Mouse (Mus musculus): ENCODE data around the gene Elk3.
A peak's percentile ranks its signal among the peaks of the same experiment; 100 is the strongest.
"Not testable (repeated sequence)": the region's sequence is repeated elsewhere in the genome, so short reads cannot be mapped to it uniquely, and the experiment has no call there.

The Elk3 gene

DNA sequence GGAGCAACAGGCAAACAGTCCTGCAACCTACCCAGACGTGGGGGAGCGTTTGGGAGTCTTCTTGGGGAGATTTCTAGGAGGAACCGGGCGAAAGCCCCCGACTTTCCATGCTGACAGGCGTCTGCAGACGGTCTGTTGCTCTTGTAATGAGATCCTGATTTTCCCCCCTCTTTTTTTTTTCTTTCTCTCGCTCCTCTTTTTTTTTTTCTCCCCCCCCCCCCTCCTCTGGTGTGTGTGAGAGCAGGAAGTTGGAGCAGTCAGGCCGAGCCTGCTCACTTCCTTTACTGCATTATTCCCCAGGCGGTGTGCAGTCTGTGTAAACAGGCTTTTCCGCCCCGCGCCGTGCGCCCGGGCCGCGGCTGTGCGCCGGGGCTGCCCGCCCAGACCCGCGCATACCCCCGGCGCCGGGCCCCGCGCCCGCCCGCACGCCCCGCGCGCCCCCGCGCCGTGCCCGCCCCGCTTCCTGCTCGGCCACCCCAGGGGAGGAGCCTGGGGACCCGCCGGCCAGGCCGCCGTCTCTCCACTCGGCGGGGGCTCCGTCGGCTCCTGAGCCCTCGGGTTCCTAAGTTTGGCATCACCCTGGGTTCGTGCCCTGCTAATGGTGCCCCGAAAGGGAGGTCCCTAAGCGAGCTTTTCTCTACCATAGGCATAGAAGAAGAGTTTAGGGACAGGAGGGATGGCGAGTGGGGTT, at the start of gene Elk3:
TSS of gene Elk3 (minus strand) at position 415 of the 691 bp plus-strand sequence.
- DNase-seq (ENCODE audit: low spot score in 2 of 2): peak; percentile 22 to 67

DNA sequence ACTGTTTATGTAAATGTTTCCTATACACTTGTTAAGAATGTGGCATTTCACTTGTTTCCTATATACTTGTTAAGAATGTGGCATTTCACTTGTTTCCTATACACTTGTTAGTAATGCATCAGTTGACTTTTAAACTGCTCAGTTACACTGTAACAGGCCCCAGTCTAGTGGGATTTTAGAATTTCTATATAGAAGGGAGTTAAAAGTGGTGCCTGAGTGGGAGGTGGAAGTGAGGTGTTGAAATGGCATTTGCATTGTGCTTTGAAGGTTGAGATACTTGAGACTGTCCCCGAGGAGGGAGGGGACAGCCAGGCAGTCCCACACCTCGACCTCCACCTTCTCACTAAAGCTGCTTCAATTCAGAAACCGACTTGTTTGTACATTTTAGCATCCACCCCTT, 49.7 kb upstream of the Elk3 start:
- DNase-seq (ENCODE audit: low spot score in 2 of 2): no peak

DNA sequence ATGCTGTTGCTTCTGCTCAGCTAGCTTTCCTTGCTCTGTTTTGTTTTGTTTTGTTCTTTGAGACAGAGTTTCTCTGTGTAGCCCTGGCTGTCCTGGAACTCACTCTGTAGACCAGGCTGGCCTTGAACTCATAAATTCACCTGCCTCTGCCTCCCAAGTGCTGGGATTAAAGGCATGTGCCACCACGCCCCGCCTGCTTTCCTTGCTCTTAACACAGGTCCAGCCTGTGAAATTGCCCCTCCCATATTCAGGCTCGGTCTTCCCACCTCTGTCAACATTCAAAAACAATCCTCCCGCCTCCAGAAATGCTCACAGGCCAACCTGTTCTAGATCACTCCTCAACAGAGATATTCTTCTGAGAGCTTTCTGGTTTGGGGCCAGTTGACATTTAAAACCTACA, 49.3 kb upstream of the Elk3 start:
- DNase-seq (ENCODE audit: low spot score in 2 of 2): not testable (repeated sequence)

DNA sequence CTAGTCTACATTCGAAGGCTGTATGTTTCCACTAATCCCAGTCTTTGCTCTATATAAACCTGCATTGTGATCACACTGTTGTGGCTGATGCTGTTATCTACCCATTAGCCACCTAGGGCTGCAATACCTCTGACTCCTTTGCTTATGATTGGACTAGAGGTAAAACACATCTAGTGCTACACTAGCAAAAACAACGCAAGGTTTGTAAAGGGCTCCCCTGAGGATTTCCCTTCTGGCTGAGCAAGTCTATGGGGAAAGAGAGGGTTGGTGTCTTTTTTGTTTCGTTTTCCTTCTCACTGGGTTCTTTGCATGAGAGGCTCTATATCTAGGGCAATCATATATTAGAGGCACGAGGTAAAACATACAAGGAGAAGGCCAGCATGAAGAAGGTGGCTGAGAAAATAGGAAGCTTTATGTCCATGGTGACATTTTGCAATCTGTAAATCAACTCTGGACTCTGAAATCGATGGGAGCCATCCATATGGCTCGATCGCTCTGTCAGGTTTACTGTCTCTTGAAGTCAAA, 48.5 kb upstream of the Elk3 start:
- DNase-seq (ENCODE audit: low spot score in 2 of 2): no peak

DNA sequence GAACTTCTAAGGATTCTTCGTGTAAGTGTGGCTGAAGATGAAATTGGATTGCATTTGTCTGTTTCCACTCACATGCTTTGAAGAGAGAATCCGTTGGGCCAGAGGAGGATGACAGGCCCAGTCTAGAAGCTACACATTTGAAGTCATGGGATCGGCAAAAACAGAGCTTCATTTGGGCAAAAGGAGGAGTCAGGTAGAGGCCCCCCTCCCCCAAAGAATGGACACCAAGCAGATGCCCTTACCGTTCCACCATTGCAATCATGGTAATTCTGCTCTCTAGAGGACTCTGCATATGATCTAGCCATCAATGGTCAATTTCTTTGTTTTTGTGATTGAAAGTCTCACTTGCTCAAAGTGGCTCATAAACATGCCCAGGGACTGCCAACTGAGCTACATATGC, 47.9 kb upstream of the Elk3 start:
- DNase-seq (ENCODE audit: low spot score in 2 of 2): no peak

DNA sequence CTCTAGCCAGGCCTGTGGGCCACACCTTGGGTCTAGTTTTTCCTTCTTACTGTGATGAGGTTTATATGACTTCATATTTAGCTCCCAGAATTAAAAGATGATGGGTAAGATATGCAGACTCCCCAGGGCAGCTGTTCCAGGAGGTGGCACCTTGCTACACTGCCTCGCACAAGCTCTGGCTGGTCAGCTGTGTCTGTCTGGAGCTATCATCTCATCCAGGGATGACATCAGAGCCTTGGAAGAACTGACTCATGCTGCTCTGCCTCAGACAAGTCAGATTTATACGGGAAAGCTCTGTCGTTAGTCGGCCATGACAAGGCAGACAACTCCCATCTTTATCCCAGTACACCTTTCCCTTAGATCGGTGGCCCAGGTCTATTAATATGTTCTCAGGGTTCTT, 46.2 kb upstream of the Elk3 start:
- no peak for DNase-seq (ENCODE audit: low spot score in 2 of 2)

DNA sequence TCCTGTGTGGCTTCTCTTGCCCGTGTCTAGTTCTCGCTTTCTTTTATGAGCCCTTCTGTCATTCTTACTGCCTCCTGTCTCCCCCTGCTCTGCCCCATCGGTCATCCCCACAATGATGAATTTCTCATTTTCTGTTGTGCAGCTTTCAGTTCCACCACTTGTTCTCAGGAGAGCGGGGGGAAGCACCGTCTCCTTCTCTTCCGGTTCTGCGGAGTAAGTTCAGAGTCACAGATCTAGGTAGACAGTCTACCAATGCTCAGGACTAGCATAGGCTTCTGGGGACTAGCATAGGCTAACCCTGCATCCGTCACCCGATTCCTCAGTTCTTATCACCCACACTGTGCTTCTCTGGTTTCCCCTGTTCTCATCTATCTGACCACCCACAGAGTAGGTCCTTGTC, 45.2 kb upstream of the Elk3 start:
- no peak for DNase-seq (ENCODE audit: low spot score in 2 of 2)

DNA sequence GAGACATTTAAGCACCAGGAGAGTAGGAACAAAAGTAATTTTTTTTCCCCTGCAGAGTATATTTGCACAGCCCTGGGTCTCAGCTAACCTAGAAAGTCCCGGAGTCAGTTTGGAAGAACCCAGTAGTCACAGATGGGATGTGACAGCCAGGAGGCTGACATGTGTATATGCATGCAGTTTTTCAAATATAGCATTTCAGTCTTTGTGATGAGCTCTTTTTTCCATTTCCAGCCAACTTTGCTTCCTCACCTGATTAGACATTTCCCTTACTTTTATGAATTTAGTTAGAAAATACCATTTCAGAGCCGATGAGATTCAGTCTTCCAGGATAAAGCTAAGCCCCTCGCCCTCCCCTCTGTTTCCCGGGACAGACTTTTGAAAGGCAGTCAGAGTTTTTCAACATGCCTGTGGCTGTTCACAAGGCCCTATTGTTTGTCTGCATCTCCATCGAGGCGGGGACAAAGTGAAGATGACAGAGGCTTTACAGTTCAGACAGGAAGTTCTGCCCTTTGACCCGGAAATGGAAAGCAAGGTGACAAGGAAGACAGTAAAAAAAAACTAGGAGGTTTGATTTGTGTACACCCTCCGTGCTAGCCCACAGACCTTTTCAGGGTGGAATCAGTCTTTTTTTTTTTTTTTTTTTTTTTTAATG, 44.5 kb upstream of the Elk3 start:
- peak in 1 of 2 experiments; percentile 34 for DNase-seq (ENCODE audit: low spot score in 2 of 2)

DNA sequence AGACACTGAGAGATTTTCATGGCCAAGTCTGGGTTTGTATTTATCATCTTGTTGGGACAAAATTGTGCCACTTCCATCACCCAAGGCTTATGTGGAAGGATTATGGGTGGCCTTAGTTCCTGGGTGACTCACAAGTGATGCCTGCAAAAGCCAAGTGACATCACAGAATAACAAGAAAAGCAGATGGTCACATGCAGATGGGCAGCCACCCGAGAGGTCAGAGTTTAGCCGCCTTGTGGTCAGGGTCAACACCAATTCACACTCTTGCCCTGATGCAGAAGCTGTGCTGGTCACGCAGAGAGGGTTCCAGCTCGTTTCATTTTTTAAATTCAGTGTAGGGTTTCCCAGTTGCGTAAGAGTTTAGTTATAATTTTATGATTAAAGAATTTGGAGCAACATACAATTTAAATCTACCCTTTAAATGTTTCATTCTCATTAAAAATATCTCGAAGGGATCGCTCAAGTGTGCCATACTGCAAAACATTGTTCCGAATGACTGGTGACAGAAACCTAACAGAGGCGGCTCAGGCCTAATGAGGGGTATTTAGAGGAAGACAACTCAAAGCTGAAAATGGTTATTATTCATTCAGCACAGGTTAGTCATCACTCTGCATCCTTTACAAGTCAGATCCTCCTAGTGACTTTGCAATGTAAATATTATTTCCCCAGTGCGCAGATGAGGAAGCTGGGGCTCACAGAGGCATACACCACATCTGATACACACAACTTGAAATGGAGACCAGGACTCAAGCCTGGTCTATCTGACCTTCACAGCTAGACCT, 42.8 kb upstream of the Elk3 start:
- no peak for DNase-seq (ENCODE audit: low spot score in 2 of 2)

DNA sequence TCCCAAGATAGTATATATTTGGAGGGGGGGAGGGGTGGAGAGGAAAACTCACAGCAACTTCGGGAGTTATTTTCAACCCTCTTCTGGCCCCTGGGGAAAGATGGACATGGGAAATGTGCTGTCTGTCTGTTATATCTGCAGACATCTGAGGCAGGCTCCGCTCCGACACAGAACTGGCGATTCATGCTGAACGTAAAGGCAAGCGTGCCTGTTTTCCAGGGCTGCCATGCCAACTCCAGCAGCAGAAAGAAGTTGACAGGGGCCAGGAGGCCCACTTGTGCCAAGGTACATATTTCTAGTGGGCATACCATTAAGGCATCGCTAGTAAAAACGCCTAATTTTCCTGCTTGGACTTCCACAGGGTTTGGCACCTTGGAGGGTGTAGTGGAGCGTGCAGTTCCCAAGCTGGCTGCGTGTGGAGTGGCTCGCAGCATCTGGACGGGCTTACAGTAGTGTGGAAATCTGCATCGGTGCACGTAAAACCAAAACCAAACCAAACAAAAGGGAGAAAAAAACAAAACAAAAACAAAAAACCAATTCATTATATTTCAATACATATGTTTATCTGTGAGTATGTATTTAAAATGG, 37.1 kb upstream of the Elk3 start:
- DNase-seq (ENCODE audit: low spot score in 2 of 2): no peak

DNA sequence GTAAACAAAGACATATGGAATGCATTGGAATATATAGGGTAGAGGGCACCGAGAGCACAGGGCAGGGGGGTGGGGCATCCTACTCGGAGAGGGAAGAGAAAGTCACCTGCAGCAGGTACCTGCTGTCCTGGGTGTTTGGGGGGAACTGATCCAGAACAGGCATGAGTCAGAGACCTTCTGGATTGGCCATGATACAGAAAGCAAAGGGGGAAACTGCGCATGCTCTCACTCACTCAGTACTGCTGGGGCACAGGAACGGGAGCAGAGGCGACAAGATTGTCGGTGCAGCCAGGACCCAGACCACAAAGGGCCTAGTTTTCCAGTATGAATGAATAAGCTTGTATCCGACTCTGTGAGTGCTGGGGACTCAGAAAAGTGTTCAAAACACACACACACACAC, 36.5 kb upstream of the Elk3 start:
- no peak for DNase-seq (ENCODE audit: low spot score in 2 of 2)

DNA sequence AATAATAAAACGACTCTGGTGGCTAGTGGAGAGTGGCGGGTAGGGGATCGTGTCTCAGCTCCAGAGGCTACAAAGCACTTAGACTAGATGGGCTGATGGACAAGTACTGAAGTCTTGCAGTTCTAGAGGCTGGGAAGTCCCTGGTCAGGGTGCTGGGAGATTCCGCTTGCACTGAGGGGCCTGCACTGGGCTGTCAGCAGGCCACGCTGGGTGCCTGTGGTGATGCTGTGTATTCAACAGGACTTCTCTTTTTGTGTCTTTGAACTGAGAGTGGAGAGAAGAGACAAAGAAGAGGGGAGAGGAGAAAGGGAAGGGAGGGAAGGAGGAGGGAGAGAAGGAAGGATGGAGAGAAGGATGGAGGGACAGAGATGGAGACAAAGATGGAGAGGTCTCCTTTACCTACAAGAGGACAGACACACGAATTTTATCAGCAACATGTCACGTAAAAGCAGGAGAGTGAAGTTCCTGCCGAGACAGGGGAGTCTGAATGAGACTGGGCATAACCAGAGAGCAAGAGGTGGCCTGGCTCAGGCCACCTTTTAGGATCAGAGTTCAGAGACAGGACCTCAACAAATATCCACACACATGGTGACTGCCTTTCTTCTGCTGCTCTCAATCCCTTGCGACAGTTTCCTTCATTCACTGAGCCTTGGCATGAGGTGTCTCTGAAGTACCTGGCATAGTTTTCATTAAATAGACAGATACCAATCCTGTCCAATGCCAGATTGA, 35.4 kb upstream of the Elk3 start:
- no peak for DNase-seq (ENCODE audit: low spot score in 2 of 2)

DNA sequence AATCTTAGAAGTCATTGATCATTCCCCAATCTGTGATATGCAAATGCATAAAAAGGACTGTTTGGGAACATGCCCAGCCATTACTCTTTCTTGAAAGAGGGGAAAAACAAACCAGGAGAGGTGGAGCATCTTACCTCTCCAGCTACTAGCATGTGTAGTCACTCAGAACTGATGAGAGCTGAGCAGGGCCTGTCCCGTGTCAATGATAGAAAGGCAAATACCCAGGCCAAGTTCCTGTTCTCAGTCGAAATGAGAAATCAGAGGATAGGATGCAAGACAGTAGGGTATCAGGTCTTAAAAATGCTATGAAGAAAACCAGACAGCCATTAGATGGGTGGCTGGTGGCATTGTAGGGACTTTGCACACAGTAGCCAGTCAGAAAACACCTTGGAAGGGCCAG, 34.6 kb upstream of the Elk3 start:
- DNase-seq (ENCODE audit: low spot score in 2 of 2): no peak

DNA sequence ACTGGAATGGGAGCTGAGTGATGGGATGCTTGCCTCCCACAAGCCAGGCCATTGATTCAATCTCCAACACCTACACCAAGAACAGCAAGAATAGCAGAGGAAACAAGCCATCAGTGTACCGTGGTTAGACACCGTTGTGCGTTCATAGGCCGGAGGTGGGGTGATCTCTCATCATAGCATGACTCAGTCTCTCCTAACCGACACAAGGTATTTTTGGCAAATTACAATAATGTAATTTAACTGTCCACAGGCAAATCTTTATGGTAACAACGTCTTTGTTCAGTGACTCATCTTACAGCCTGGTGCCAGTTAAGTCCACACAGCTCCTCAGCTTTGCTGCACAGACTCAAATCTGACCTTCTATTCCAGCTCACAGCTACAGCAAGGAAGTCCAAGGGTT, 32.5 kb upstream of the Elk3 start:
- no peak for DNase-seq (ENCODE audit: low spot score in 2 of 2)

DNA sequence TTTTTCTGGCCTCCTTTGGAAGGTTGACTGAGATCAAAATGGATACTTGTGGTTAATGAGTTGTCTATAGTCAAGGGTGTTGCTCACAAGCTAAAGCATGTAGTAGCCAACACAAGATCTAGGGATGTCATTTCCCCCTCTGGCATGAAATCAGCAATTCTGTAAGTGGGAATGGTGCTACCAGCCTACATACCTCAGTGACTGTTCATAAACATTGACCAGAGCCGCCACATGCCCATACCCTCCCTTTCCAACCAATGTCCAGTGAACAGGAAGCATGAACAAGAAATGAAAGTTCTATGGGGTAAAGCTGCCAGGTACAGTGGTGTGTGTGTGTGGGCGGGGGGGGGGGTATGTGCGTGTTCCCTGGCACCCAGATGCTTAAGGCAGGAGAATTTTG, 32.1 kb upstream of the Elk3 start:
- no peak for DNase-seq (ENCODE audit: low spot score in 2 of 2)

DNA sequence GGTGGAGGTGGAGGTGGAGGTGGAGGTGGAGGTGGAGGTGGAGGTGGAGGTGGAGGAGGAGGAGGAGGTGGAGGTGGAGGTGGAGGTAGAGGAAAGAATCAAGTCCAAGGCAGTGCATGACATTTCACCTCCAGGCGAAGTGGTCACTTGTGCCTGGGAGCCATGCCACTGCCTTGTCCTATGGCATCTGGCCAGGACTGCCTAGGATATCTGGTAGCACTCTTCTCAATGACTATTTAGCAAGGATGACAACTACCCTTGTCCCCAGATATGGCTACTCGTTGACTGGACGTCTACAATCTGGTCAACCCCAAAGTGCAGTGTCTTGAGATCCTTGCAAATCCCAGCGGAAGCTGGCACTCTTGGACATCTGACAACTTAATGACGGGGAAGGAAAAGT, 27.6 kb upstream of the Elk3 start:
- no peak for DNase-seq (ENCODE audit: low spot score in 2 of 2)

DNA sequence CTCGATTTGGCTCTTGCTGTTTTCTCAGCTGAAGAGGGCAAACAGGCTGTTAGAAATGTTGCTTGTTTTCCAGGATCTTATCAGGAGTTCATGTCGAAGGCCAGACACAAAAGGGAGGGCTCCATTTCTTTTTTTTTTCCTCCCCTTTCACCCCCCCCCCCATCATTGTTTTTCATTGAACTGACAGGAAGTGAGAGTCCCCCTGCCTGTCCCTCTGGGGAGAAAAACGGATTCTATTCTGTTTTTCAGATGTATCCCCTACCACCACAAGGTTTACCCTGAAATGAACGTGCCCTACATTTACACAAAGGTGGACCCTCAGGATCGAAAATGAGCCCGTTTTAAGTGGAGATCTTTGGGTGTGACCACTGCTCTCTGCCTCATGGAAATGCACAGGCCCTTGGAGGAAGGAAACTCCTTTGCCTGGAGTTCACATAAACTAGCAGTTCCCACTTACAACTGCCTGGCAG, 25.6 kb upstream of the Elk3 start:
- DNase-seq (ENCODE audit: low spot score in 2 of 2): no peak

DNA sequence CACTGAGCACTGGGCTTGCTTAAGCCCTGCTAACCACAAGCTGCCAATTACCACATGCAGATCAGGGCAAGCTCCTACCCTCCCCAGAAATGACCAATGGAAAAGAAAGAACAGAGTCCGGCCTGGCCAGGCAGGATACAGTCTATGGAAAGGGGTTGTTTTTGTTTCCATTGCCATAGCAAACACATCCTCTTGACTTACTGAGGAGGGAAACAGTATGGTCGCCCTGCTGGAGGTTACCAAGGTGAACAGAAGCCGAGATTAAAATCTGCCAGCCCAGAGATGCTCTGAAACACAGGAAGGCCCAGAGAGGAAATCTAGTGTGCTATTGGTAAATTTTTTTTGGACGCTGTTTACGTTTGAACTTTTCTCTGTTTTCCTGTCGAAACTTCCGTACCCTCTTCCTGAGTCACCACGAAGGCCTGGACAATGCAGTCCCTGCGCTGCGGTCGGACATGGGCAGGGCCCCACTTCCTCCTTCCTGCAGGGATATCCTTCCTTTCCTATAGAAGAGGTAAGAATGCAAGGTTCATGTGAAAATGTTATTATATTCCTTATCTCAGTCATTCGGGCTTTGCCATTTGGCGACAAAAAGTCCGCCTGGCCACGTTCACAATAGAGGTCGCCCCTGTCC, 25.0 kb upstream of the Elk3 start:
- peak; percentile 30 to 37 for DNase-seq (ENCODE audit: low spot score in 2 of 2)

DNA sequence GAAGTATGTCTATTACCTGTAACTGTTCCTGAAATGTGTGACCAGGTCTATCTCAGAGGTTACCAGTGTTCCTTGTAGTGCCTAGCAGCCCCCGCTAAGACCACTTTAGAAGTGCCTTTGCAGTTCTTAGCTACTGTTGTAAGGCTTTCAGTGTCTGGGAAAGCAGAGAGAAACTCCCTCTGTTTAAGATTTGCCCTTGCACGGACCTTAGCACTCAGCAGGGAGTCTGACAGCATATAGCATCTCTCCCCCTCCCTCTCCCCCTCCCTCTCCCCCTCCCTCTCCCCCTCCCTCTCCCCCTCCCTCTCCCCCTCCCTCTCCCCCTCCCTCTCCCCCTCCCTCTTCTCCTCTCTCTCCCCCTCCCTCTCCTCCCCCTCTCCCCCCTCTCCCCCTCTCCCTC, 24.1 kb upstream of the Elk3 start:
- DNase-seq (ENCODE audit: low spot score in 2 of 2): no peak

DNA sequence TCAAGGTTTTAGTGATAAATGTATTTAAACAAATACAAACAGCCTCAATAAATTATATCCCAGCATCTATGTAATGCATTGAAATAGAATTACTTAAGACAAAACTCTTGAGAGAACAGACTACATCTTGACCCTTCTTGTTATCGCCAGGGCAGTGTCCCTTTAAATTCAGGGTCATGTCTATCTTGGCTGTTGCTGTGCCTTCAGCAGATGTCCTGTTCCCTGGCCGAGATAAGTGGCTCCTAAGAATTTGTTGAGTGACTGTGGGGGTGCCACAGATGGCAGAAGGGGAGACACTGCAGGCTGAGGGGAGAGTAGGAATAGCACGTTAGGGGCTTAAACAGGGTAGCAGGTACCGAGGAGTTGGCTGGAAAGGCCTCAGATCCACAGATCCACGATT, 22.3 kb upstream of the Elk3 start:
- DNase-seq (ENCODE audit: low spot score in 2 of 2): no peak

DNA sequence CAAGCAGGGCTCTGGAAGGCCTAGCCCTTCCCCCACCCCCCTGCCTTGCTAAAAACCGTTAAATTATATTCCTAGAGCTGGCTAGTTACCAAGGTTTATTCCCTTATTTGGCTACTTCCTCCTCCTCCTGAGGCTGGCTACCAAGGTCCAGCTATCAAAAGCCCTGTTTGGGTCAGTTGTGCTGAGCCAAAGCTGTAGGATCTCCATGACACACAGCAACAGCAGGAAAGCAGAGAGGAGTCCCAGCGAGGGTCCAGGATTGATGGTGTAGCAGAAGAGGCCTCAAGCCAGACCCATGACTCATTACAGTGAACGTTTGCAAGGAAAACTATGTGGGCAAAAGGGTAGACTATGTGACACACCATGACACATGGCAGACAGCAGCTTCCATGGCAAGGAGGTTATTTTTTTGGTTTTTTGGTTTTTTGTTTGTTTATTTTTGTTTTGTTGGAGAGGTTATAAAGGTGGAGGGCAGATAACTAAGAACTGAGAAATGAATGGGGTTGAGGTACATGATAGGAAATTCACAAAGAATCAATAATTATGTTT, 21.4 kb upstream of the Elk3 start:
- no peak for DNase-seq (ENCODE audit: low spot score in 2 of 2)

Data from spleen, postnatal 10 days (tissue).